Mouse (Mus musculus) hindbrain, embryonic 16.5 days (tissue): ENCODE results near the gene Zfp526. TPM values are rescaled to one million over a fixed set of nuclear protein-coding genes. Genes with fewer than 3 reads are reported as not detected.
"Not testable (repeated sequence)": the region's sequence is repeated elsewhere in the genome, so short reads cannot be mapped to it uniquely, and the experiment has no call there.

ENCODE experiments used
- ATAC-seq: fragments of 200-750 bp; cut with Nextera tagmentation; 2 replicates; pipeline ENCODE4 v1.8.0; 2017; ENCODE audit warnings: moderate TSS enrichment, moderate library complexity
- H3K27ac ChIP-seq: fragments of 300-500 bp; sonication (generic); 2 replicates; pipeline ENCODE4 v1.5.1; 2014; ENCODE audit warnings: low read depth, mild to moderate bottlenecking, control low read depth, low read length, moderate library complexity
- H3K27me3 ChIP-seq: fragments of 300-500 bp; sonication (generic); replicated peaks from 2 replicates; pipeline ENCODE4 v1.6.1; 2014; ENCODE audit warnings: low read length; ENCODE audit not compliant: control insufficient read depth, insufficient read depth
- H3K36me3 ChIP-seq: fragments of 300-500 bp; sonication (generic); 2 replicates; pipeline ENCODE4 v1.6.1; 2014; ENCODE audit warnings: mild to moderate bottlenecking, low read length, moderate library complexity, mixed read lengths; ENCODE audit not compliant: control insufficient read depth, insufficient read depth
- H3K4me1 ChIP-seq: fragments of 300-500 bp; sonication (generic); 2 replicates; pipeline ENCODE4 v1.6.1; 2014; ENCODE audit warnings: low read depth, low read length; ENCODE audit not compliant: control insufficient read depth, insufficient read depth
- H3K4me2 ChIP-seq: fragments of 300-500 bp; sonication (generic); 2 replicates; pipeline ENCODE4 v1.6.1; 2014; ENCODE audit warnings: mild to moderate bottlenecking, low read length, control low read depth, moderate library complexity
- H3K4me3 ChIP-seq: fragments of 300-500 bp; sonication (generic); 2 replicates; pipeline ENCODE4 v1.5.1; 2014; ENCODE audit warnings: mild to moderate bottlenecking, low read length, control low read depth, moderate library complexity
- H3K9ac ChIP-seq: fragments of 300-500 bp; sonication (generic); 2 replicates; pipeline ENCODE4 v1.6.1; 2014; ENCODE audit warnings: low read depth, mild to moderate bottlenecking, control low read depth, low read length, moderate library complexity
- H3K9me3 ChIP-seq: fragments of 300-500 bp; sonication (generic); 2 replicates; pipeline ENCODE4 v1.6.1; 2014; ENCODE audit warnings: mild to moderate bottlenecking, low read length, moderate library complexity; ENCODE audit not compliant: control insufficient read depth
- WGBS: fragments of 180-500 bp; shearing (Covaris S2); extraction: QIAGEN DNeasy Blood & Tissue Kit; methylation state at CpG from one replicate; pipeline ENCODE4 v1.1.7; 2014; 5-methylcytosine and 5-hydroxymethylcytosine counted together
- polyA plus RNA-seq: library from polyadenylated mRNA; unstranded; fragments of >200 nt; fragmentation: Nextera tagmentation; extraction: Ambion mirVana; gene quantifications from 2 replicates; pipeline ENCODE4 v1.2.1, GENCODE M21; 2015

The Zfp526 gene
- polyA plus RNA-seq, 1 experiment from 2014 or later: 1.8 TPM

DNA sequence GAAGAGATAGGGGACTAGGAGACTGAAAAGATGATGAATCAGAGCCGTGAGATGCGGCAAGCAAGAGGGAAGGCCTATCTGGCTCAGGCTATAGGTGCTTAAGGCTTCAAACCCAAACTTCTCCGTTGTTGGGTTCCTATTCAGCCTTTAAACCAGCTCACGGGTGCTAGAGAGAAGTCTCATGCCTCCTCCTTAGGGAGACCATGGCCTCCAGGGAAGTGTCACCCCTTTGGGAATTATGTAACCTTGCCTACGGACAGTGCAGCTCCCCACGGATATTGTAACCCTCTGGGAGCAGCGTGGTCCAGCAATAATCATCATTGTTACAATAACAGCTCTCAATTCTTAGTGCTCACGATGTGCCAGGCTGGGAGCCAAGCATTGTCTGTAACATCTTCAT, 30.6 kb downstream of the Zfp526 start:
- no peaks in the 10 kb centered on the region for H3K36me3 ChIP-seq
- H3K4me1 ChIP-seq: peaks cover 36% of the 10 kb centered on the region
- no peak for ATAC-seq
- peak overlapping the region; percentile 91 for H3K27ac ChIP-seq
- WGBS: 11% methylated on average over 8 of the region's 8 CpGs
- H3K4me2 ChIP-seq: peak overlapping the region; percentile 99
- no peaks in the 10 kb centered on the region for H3K27me3 ChIP-seq
- H3K9ac ChIP-seq: peak overlapping the region; percentile 79
- peak overlapping the region; percentile 86 for H3K4me3 ChIP-seq
- H3K9me3 ChIP-seq: no peaks in the 10 kb centered on the region

DNA sequence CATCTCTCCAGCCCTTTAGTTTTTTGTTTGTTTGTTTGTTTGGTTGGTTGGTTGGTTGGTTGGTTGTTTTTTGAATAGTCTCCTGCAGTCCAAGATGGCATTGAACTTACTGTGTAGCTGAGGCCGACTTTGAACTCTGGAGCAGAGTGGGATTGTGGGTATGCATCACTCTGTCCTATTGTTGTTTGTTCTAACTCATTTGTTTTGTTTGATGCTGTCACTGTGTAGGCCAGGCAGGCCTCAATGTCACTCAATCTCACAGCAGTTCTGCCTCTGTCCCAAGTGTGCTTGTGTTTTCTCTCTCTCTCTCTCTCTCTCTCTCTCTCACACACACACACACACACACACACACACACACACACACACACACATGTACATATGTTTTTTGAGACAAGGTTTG, 40.7 kb downstream of the Zfp526 start:
- Histone ChIP-seq H3K27ac (no peak overlapping the region), H3K27me3 (no peaks in the 10 kb centered on the region; the same call in none of the 2 replicates), H3K4me2 (no peak overlapping the region), H3K4me1 (peaks cover 2% of the 10 kb centered on the region), H3K9ac (no peak overlapping the region), H3K36me3 (no peaks in the 10 kb centered on the region), H3K4me3 (no peak overlapping the region), H3K9me3 (no peaks in the 10 kb centered on the region)
- 89% methylated on average over 1 of the region's 1 CpGs for WGBS
- no peak for ATAC-seq

DNA sequence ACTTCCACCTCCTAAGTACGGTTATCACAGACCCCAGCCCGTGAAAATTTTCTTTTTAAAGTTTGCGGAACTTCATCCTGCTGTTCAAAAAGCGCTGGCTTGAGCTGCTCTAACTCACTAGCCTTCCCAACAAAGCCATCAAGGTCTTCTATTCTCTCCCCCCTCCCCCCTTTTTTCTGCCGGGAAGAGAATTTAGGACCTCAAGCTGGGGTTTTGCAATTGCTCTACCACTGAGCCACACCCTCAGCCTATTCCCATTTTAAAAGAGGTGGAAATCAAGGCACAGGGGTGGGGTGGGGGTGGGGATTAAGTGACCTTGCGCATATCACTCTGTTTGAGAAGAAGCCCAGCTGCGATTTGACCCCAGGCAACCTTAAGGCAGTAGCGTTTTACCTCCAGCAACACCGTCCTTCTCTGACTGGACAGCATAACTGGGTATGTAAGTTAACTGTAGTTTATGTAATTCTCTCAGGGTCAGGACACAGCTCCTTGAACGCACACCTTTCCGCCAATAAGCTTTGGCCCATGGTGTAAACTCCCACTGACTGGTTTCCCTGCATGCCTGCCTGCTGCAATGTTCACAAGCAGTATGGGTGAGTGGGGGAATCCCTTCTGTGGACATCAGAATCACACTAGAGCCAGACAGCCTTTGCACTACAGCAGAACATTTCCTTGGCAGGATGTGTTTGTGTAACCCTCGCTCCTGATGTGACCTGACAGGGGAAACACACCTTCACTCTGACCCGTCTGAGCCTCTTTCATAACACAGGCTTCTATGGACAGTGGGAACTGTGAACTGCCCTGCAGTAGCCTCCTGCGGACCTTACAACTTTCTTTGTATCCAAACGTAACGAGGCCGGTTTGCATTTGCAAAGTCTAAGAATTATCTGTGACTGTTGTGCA, 43.0 kb downstream of the Zfp526 start:
- H3K9me3 ChIP-seq: no peaks in the 10 kb centered on the region
- H3K4me1 ChIP-seq: peaks cover 9% of the 10 kb centered on the region
- no peak overlapping the region for H3K4me2 ChIP-seq
- no peak overlapping the region for H3K9ac ChIP-seq
- no peaks in the 10 kb centered on the region for H3K36me3 ChIP-seq
- H3K27ac ChIP-seq: no peak overlapping the region
- no peaks in the 10 kb centered on the region; the same call in none of the 2 replicates for H3K27me3 ChIP-seq
- H3K4me3 ChIP-seq: no peak overlapping the region
- no peak for ATAC-seq
- WGBS: 28% methylated on average over 17 of the region's 17 CpGs

DNA sequence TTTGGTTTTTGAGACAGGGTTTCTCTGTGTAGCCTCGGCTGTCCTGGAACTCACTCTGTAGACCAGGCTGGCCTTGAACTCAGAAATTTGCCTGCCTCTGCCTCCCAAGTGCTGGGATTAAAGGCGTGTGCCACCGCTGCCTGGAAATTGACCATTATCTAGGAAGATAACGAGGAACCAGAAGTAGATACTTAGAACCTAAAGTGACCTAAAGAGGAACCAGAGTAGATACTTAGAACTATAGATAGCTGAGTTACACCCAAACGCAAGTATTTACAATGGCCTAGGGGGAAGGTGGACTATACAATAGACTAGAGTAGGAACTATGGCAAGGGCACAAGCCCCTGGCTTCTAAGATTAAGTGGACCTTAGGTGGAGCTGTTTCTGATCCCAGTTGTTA, 44.5 kb downstream of the Zfp526 start:
- H3K27ac ChIP-seq, H3K4me3 ChIP-seq: not testable (repeated sequence)

DNA sequence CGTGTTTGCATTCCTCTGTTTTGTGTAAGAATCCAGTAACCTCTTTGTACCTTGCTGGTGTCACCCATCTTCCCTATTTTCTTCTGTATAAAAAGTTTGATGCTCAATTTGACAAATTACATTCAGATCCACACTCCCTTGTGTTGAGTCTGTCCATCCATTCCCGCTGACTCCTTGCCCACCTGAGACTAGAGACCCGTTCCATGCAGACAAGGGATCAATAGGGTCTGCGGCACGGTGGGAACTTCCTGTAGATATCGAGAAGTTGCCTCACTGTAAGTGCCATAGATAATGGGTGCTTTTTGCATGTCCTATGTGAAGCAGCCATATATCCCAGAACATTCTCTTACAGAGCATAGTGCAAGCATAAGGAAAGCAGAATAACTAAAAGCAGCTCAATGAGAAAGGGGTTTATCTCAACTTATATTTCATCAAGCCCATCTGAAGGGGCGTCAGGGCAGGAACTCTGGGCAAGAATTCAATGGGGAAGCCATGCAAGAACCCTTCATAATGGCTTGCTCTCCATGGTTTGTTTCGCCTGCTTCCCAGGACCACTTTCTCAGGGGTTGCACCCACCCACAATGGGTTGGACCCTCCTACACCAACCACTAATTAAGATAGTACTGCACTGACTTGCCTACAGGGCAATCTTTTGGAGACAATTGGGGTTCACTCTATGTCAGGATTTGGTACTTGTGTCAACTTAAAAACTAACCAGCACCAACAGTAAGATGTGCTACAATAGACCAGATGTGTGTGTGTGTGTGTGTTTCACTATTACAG, 45.1 kb downstream of the Zfp526 start:
- Histone ChIP-seq H3K9ac (no peak overlapping the region; the same call in 1 of the 2 replicates), H3K4me3 (no peak overlapping the region), H3K4me1 (peaks cover 19% of the 10 kb centered on the region), H3K36me3 (peaks cover 3% of the 10 kb centered on the region; the same call in 1 of the 2 replicates), H3K27ac (no peak overlapping the region), H3K27me3 (no peaks in the 10 kb centered on the region; the same call in none of the 2 replicates), H3K4me2 (peak overlapping the region; percentile 79), H3K9me3 (no peaks in the 10 kb centered on the region)
- 92% methylated on average over 8 of the region's 8 CpGs for WGBS
- no peak for ATAC-seq

More for the DNA sequence above, 44.5 kb downstream of the Zfp526 start:
- not testable (repeated sequence) for ATAC-seq, H3K27me3 ChIP-seq, H3K9me3 ChIP-seq, H3K9ac ChIP-seq, H3K4me2 ChIP-seq, H3K36me3 ChIP-seq
- peaks cover 19% of the 10 kb centered on the region for H3K4me1 ChIP-seq
- 94% methylated on average over 5 of the region's 5 CpGs for WGBS

DNA sequence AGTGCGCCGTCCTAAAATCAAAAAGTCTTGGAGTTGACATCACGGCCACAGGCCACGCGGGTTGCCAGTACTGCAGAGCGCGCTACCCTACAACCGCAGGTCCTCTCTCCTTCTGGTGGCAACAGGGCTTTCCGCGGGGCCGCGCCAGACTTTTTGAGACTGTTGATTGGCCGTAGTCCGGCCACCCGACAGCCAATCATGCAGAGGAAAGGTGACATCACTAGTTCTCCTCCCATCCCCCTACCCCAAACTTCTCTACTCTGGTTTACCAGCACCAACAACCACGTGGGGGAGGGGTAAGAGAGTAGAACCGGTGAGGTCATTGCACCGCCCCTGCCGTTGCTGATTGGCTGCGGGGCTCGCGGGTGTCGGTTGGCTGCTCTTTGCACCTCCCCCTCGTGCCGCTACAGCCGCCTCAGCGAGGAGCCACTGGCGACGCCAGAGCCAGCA, 46.1 kb downstream of the Zfp526 start, which contains the start of gene Cic:
Cic (plus strand) TSS at position 404 of the 450 bp plus-strand sequence.
- H3K27ac ChIP-seq: peak within 1 kb of the TSS; percentile 97
- H3K4me2 ChIP-seq: peak within 1 kb of the TSS; percentile 79
- H3K4me1 ChIP-seq: peaks cover 19% of the 10 kb centered on the region
- peak within 1 kb of the TSS; percentile 83 for H3K4me3 ChIP-seq
- 0% methylated on average over 29 of the region's 29 CpGs for WGBS
- H3K9ac ChIP-seq: peak within 1 kb of the TSS; percentile 92
- H3K9me3 ChIP-seq: no peaks in the 10 kb centered on the region
- H3K36me3 ChIP-seq: peaks cover 12% of the 10 kb centered on the region; the same call in 1 of the 2 replicates
- ATAC-seq: peak; percentile 88
- H3K27me3 ChIP-seq: no peaks in the 10 kb centered on the region; the same call in none of the 2 replicates

DNA sequence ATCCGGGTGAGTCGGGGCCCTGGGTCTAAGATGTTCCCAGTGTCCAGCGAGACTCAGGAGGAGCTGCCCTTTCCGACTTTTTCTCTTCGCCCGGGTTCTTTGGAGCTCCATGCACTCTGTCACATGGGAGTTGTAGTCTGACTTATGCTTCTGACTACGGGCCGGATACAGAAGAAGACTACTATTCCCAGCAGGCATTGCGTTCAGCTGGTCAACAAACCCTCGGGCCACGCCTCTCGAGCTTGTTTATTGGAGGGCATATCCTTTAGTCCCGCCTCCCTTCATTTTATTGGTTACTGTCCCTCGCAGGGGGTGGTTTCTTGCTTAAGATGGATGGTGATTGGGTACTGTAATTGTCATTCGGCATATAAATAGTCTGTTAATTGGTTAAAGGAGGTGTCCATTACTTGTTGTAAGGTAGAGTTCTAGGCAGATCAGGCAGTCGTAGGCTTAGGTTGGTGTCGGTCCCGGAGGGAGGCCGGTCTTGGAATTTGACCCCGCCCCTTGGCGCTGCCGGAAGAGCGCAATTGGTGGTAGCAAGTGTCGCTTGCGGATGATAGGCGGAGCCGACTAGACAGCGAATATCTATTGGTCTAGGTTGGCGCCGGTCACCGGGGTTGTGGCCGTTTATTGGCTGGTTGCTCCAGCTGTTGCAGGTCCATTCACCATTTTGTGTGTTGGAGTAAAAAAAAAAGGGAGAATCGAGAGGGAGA, 46.7 kb downstream of the Zfp526 start:
- Histone ChIP-seq H3K4me1 (peaks cover 19% of the 10 kb centered on the region), H3K4me3 (peak overlapping the region; percentile 83), H3K4me2 (peak overlapping the region; percentile 79), H3K9ac (peak overlapping the region; percentile 92), H3K27me3 (no peaks in the 10 kb centered on the region; the same call in none of the 2 replicates), H3K36me3 (peaks cover 16% of the 10 kb centered on the region; the same call in 1 of the 2 replicates), H3K9me3 (no peaks in the 10 kb centered on the region), H3K27ac (peak overlapping the region; percentile 97)
- ATAC-seq: peak; percentile 96
- WGBS: 1% methylated on average over 33 of the region's 33 CpGs

DNA sequence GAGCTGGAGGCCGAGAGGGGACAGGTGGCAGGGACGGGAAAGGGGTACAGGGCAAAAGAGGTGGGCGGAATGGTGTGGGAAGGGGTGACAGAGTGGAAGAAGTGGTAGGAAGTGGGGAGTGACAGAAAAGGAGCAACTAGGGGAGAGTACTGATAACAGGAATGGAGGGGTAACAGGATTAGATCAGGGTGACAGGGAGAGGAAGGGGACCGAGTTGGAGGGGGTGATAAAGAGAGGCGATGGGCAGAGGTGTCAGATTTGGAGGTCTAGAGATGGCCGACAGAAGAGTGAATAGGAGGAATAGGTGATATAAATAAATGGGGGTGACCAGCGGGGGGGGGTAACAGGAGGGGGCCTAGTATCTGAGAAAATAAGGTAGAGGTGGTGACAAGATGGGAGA, 47.4 kb downstream of the Zfp526 start:
- WGBS: 2% methylated on average over 7 of the region's 7 CpGs

More for the DNA sequence above, 47.4 kb downstream of the Zfp526 start:
- H3K4me1 ChIP-seq: peaks cover 20% of the 10 kb centered on the region
- H3K9ac ChIP-seq: peak overlapping the region; percentile 92
- H3K4me2 ChIP-seq: peak overlapping the region; percentile 68
- peak overlapping the region; percentile 87 for H3K27ac ChIP-seq
- H3K27me3 ChIP-seq: no peaks in the 10 kb centered on the region; the same call in none of the 2 replicates
- no peak for ATAC-seq
- no peaks in the 10 kb centered on the region for H3K9me3 ChIP-seq
- H3K4me3 ChIP-seq: peak overlapping the region; percentile 83
- H3K36me3 ChIP-seq: peaks cover 22% of the 10 kb centered on the region; the same call in 1 of the 2 replicates
